Mouse (Mus musculus) liver, embryonic 16.5 days (tissue): ENCODE results near the gene Rab5if. TPM values are rescaled to one million over a fixed set of nuclear protein-coding genes. Genes with fewer than 3 reads are reported as not detected.
"Not testable (repeated sequence)": the region's sequence is repeated elsewhere in the genome, so short reads cannot be mapped to it uniquely, and the experiment has no call there.

Source experiments
- ATAC-seq: fragments of 200-750 bp; cut with Nextera tagmentation; 2 replicates; pipeline ENCODE4 v1.8.0; 2017; ENCODE audit warnings: low read depth, mild to moderate bottlenecking, moderate number of reproducible peaks, moderate library complexity
- H3K27ac ChIP-seq: fragments of 300-500 bp; sonication (generic); 2 replicates; pipeline ENCODE4 v1.5.1; 2014; ENCODE audit warnings: mild to moderate bottlenecking, low read length
- H3K27me3 ChIP-seq: fragments of 300-500 bp; sonication (generic); 2 replicates; pipeline ENCODE4 v1.6.1; 2014; ENCODE audit warnings: low read depth, low read length, mixed read lengths; ENCODE audit not compliant: control insufficient read depth, insufficient read depth
- H3K36me3 ChIP-seq: fragments of 300-500 bp; sonication (generic); 2 replicates; pipeline ENCODE4 v1.6.1; 2014; ENCODE audit warnings: mild to moderate bottlenecking; ENCODE audit not compliant: control insufficient read depth, insufficient read depth
- H3K4me1 ChIP-seq: fragments of 300-500 bp; sonication (generic); 2 replicates; pipeline ENCODE4 v1.6.1; 2014; ENCODE audit warnings: low read depth, low read length, mixed read lengths; ENCODE audit not compliant: control insufficient read depth
- H3K4me2 ChIP-seq: fragments of 300-500 bp; sonication (generic); 2 replicates; pipeline ENCODE4 v1.6.1; 2014; ENCODE audit warnings: low read depth, low read length, mixed read lengths
- H3K4me3 ChIP-seq: fragments of 300-500 bp; sonication (generic); 2 replicates; pipeline ENCODE4 v1.5.1; 2014; ENCODE audit warnings: low read depth, mild to moderate bottlenecking, low read length
- H3K9ac ChIP-seq: fragments of 300-500 bp; sonication (generic); 2 replicates; pipeline ENCODE4 v1.6.1; 2014; ENCODE audit warnings: low read depth, low read length
- H3K9me3 ChIP-seq: fragments of 300-500 bp; sonication (generic); replicated peaks from 2 replicates; pipeline ENCODE4 v1.6.1; 2016; ENCODE audit warnings: low read length; ENCODE audit not compliant: control insufficient read depth
- WGBS: fragments of 180-500 bp; shearing (Covaris S2); extraction: QIAGEN DNeasy Blood & Tissue Kit; methylation state at CpG from one replicate; pipeline ENCODE4 v1.1.7; 2014; ENCODE audit not compliant: insufficient replicate concordance; 5-methylcytosine and 5-hydroxymethylcytosine counted together
- polyA plus RNA-seq: library from polyadenylated mRNA; unstranded; fragments of >200 nt; fragmentation: Nextera tagmentation; extraction: Ambion mirVana; gene quantifications from 2 replicates; pipeline ENCODE4 v1.2.1, GENCODE M21; 2015

The Rab5if gene
- polyA plus RNA-seq, 1 experiment from 2014 or later, result 112 TPM

DNA sequence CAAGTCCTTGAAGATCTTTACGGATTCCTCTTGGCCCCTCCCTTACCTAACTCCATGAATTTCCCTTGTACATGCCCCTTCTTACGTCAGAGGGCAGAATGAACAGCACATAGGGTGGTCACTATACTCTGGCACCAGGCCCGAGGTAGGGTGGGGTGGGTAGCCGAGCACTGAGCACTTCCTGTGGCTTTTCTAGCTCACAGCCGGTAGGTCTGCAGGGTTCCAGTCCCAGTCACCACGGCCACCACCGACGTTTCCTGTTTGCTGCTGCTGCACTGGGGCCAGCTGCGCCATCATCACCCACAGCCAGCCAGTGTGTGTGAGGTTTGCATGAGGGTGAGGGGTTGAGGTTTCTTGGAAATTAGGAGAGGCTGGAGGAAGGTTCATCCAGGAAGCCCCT is 14.8 kb downstream of the Rab5if start:
- Histone ChIP-seq H3K36me3 (peaks cover 17% of the 10 kb centered on the region), H3K9ac (no peak overlapping the region), H3K4me2 (no peak overlapping the region), H3K4me3 (no peak overlapping the region), H3K4me1 (peaks cover 30% of the 10 kb centered on the region), H3K9me3 (no peaks in the 10 kb centered on the region), H3K27me3 (no peaks in the 10 kb centered on the region), H3K27ac (no peak overlapping the region)
- ATAC-seq, result no peak
- 21% methylated on average over 9 of the region's 9 CpGs for WGBS

- H3K4me1 ChIP-seq, result peaks cover 31% of the 10 kb centered on the region
- H3K9ac ChIP-seq, result no peak overlapping the region
- no peaks in the 10 kb centered on the region for H3K27me3 ChIP-seq
- H3K36me3 ChIP-seq, result peaks cover under 1% of the 10 kb centered on the region; the same call in 1 of the 2 replicates
- no peak overlapping the region for H3K4me2 ChIP-seq
- WGBS, result 63% methylated on average over 3 of the region's 3 CpGs
- H3K27ac ChIP-seq, result no peak overlapping the region
- no peak for ATAC-seq
- no peaks in the 10 kb centered on the region for H3K9me3 ChIP-seq
- no peak overlapping the region for H3K4me3 ChIP-seq
These were observed 16.6 kb downstream of the Rab5if start for GRCm38 (mm10) chr2:156879541-156879940.

DNA sequence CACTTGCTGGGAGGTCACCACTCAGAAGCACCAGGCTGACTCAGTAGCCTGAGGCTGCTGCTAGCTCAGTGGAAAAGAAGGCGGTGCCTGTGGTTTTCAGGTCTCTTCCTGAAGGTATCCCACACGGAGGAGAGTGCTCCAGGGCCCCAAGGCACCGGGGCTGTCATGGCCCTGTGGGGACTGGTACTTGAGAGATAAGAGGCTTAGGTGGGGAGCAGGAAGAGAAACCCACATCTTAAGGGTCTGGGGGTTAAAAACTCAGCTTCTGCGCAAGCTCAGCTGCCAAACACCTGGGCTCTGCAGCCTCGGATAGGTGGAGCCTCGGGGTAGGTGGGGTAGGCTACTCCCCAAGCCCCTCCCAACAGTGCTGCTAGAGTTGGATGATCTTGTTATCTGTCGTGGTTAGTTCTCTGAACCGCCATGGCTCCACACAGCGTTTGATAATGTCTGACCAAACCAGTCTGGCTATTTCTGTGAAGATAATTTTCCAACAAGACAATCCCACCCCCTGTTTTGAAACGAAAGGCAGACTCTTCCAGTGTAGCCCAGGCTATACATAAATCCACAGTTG is 19.6 kb downstream of the Rab5if start:
- H3K4me2 ChIP-seq, result peak overlapping the region; percentile 48
- peak; percentile 95 for ATAC-seq

DNA sequence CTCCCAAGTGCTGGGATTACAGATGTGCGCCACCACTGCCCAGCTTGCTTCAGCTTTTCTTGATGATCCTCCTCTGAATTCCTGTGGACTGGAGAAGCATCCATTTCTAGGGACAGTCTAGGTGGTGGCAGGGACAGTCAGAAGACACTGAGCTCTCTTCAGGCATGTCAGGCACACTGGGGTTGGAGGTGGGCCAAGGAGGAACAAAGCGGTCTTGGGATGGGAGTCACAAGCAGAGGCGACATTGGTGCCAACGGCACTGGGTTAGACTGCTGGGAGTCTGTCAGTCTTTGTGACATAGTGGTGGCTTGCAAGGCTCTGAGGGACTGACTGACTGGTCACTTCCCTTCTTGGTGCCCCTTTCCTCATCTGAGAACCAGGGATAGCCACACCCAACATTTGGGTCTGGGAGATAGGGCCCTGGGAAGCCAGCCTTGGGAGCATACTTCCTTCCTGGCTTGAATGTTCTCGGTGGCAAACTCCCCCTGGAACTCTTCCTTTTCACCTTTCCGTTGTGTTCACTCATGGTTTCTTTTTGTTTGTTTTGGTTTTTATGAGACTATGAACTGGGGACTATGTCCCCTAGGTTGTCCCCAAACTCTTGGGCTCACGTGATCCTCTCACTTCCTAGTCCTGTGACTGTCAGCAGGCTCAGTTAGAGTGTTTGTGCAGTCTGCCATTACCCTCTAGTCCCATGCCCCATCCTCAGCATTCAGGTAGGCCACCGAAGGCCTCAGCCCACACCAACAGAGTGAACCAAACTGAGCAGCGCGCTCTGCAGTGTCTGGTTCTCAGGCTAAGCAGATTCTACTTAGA is 21.7 kb downstream of the Rab5if start:
- H3K36me3 ChIP-seq, result no peaks in the 10 kb centered on the region
- H3K4me3 ChIP-seq, result no peak overlapping the region
- ATAC-seq, result peak; percentile 39
- peak overlapping the region; percentile 59; the same call in 1 of the 2 replicates for H3K27ac ChIP-seq
- no peaks in the 10 kb centered on the region for H3K9me3 ChIP-seq
- WGBS, result 54% methylated on average over 10 of the region's 10 CpGs
- peak overlapping the region; percentile 36 for H3K9ac ChIP-seq
- peak overlapping the region; percentile 21 for H3K4me2 ChIP-seq
- H3K4me1 ChIP-seq, result peaks cover 30% of the 10 kb centered on the region
- no peaks in the 10 kb centered on the region for H3K27me3 ChIP-seq

More for the DNA sequence above, 19.6 kb downstream of the Rab5if start:
- WGBS, result 5% methylated on average over 10 of the region's 10 CpGs
- no peaks in the 10 kb centered on the region for H3K36me3 ChIP-seq
- H3K4me1 ChIP-seq, result peaks cover 38% of the 10 kb centered on the region
- H3K4me3 ChIP-seq, result peak overlapping the region; percentile 18; the same call in 1 of the 2 replicates
- H3K9ac ChIP-seq, result peak overlapping the region; percentile 46
- no peaks in the 10 kb centered on the region for H3K27me3 ChIP-seq
- peak overlapping the region; percentile 45 for H3K27ac ChIP-seq
- no peaks in the 10 kb centered on the region for H3K9me3 ChIP-seq

DNA sequence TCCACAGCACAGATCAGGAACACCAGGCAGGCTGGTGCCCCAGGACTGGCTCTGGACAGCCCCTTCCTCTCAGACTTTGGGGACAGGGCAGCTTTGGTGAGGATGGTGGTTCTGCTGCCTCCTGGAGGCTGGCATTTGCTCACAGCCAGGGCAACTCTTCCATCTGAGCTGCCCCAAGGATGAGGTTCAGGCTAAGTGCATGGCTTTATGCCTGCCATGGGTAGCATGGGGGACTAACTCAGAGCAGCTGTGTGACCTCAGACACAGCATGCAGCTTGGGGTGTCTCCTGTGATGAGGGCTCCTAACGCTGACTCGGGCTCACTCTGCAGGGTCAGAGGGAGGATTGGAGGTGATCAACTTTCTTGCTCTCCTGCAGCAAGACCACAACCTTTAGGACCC is 22.7 kb downstream of the Rab5if start:
- not testable (repeated sequence) for H3K27me3 ChIP-seq, H3K27ac ChIP-seq, H3K4me3 ChIP-seq, H3K9ac ChIP-seq, H3K36me3 ChIP-seq, ATAC-seq, H3K9me3 ChIP-seq, H3K4me2 ChIP-seq
- peaks cover 28% of the 10 kb centered on the region for H3K4me1 ChIP-seq
- WGBS, result 71% methylated on average over 2 of the region's 2 CpGs

DNA sequence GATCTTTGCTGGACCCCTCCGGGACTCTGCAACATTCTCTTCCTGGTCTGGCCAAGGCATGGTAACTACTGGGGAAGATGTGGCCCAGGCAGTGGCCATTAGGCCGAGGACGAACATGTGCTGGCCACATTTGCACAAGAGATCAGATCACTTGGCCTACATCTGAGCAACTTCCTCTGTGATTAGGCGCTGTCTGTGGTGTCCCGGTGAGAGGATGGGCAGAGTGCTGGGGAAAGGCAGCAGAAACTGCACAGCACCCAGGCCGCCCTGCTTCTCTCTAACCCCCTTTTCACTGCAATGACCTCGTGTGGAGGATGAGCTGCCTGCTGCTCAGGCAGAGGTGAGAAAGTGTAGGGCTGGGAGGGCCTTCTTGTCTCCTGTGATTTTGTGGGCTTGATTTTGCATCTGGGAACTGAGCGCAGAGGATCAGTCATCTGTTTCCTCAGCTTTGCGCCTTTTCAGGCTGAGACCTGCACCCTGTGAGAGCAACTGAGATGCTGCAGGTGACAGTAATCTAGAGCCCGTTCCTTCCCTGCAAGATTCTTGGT is 23.2 kb downstream of the Rab5if start:
- no peak for ATAC-seq
- Histone ChIP-seq H3K27me3 (no peaks in the 10 kb centered on the region), H3K27ac (no peak overlapping the region), H3K4me1 (peaks cover 28% of the 10 kb centered on the region), H3K4me3 (no peak overlapping the region), H3K4me2 (no peak overlapping the region), H3K9ac (no peak overlapping the region), H3K36me3 (no peaks in the 10 kb centered on the region), H3K9me3 (no peaks in the 10 kb centered on the region)
- WGBS, result 49% methylated on average over 10 of the region's 10 CpGs

DNA sequence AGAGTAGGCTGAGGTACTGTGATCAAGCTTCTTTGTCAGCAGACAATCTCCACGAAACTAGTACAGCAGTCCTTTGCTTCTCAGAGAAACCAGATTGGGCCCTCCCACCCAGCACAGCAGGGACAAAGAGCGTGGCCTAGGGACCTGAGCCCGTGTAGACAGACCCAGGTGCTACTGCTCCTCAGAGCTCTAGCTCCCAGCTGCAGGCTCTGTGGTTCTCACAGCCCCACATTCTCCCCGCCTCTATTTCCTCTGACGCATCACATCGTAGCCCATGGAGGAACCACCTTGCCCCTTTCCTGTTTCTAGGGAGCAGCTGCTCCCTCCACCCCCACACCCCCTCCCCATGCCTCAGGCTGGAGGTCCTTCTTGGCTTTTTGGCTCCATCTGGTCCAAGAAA is 24.1 kb downstream of the Rab5if start, which contains the start of gene Sla2:
Gene Sla2 (minus strand): TSS at position 176 of the 400 bp plus-strand sequence.
- Histone ChIP-seq H3K9ac (no peak within 1 kb of the TSS), H3K9me3 (no peaks in the 10 kb centered on the region), H3K36me3 (no peaks in the 10 kb centered on the region), H3K27ac (no peak within 1 kb of the TSS), H3K4me2 (no peak within 1 kb of the TSS), H3K27me3 (no peaks in the 10 kb centered on the region), H3K4me3 (no peak within 1 kb of the TSS), H3K4me1 (peaks cover 24% of the 10 kb centered on the region)
- 28% methylated on average over 6 of the region's 6 CpGs for WGBS
- no peak for ATAC-seq

DNA sequence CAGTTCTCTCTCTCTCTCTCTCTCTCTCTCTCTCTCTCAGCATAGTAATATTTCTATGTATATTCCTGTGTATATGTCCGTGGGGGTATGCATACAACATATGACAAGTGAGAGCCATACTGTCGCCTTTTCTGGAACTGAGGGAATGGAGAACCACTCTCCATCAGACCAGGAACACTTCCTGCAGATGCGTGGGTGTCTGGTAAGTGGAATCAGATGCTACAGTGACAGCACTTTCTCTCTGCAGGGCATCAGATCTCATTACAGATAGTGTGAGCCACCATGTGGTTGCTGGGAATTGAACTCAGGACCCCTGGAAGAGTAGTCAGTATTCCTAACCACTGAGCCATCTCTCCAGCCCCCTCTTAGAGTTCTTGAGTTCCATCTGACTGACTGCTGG is 25.6 kb downstream of the Rab5if start:
- H3K27me3 ChIP-seq, result no peaks in the 10 kb centered on the region
- no peaks in the 10 kb centered on the region for H3K9me3 ChIP-seq
- H3K4me2 ChIP-seq, result no peak overlapping the region
- H3K4me1 ChIP-seq, result peaks cover 11% of the 10 kb centered on the region
- H3K4me3 ChIP-seq, result no peak overlapping the region
- no peak overlapping the region for H3K27ac ChIP-seq
- H3K9ac ChIP-seq, result no peak overlapping the region
- ATAC-seq, result no peak
- no peaks in the 10 kb centered on the region for H3K36me3 ChIP-seq
- WGBS, result 47% methylated on average over 3 of the region's 3 CpGs

DNA sequence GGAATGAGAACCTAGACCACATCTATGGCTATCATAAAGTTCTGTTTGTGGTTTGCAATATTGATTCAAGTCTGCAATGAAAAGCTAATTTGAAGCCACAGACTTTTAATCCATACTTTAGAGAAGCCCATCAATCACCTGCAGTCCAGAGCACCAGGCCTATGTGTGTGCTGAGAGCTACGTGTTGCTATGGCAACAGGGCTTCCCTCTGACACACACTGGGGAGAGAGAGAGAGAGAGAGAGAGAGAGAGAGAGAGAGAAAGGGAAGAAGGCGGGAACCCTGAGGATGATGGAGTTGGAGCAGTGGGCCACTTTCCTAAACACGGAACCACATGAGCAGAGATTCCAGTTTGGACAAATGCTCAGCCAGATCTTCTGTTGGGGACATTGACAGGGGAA is 29.3 kb downstream of the Rab5if start:
- no peak overlapping the region for H3K4me3 ChIP-seq
- peaks cover 9% of the 10 kb centered on the region for H3K4me1 ChIP-seq
- no peak overlapping the region for H3K9ac ChIP-seq
- ATAC-seq, result no peak
- no peaks in the 10 kb centered on the region for H3K9me3 ChIP-seq
- H3K4me2 ChIP-seq, result no peak overlapping the region
- no peak overlapping the region for H3K27ac ChIP-seq
- H3K27me3 ChIP-seq, result no peaks in the 10 kb centered on the region
- H3K36me3 ChIP-seq, result no peaks in the 10 kb centered on the region
- 54% methylated on average over 3 of the region's 3 CpGs for WGBS
